9 mouse cellular contexts compared by ENCODE assay signal in genomic region chr16:46497686-46498420, GRCm38 (mm10). TPM values are rescaled to one million over a fixed set of nuclear protein-coding genes. Genes with fewer than 3 reads are reported as not detected.
DNase-seq lines count a peak whose midpoint lies in the region; ATAC-seq and TF ChIP-seq lines count a peak whose summit lies in the region.
"Had no signal": no experiment of that assay in that cellular context is flagged by ENCODE, and none has a peak within 500 bp of the region (broad histone marks: within the 10 kb centered on the region; RNA-seq: fewer than 3 reads in every experiment).

No protein-coding gene starts in this region.

- no peaks in the 10 kb centered on the region for H3K36me3 ChIP-seq in forebrain, embryonic 16.5 days (ENCODE audit: control insufficient read depth, insufficient read depth)
- no peaks in the 10 kb centered on the region for H3K36me3 ChIP-seq in hindbrain, embryonic 15.5 days
- no peaks in the 10 kb centered on the region for H3K36me3 ChIP-seq in myocyte (ENCODE audit: control insufficient read depth, insufficient read depth)

- DNase-seq in heart, adult 18-20 months = peak; percentile 7 to 36
- DNase-seq in heart, postnatal 10 days = no peak
- DNase-seq in left cerebral cortex, postnatal 36 days (ENCODE audit: low spot score in 2 of 2) = peak; percentile 43 to 59
- DNase-seq in spleen, adult 12 weeks (ENCODE audit: low spot score) = no peak

- peaks cover 13% of the 10 kb centered on the region for H3K4me1 ChIP-seq in forebrain, embryonic 16.5 days (replicated peaks; ENCODE audit: control insufficient read depth, insufficient read depth, low read length)
- peaks cover 22% of the 10 kb centered on the region for H3K4me1 ChIP-seq in hindbrain, embryonic 15.5 days (replicated peaks)

- no peak for TF ChIP-seq POLR2A in myocyte (IDR thresholded peaks at IDR 0.05; ENCODE audit: insufficient read length, low read depth)

- H3ac ChIP-seq in myocyte (ENCODE audit: control insufficient read depth, insufficient read length) = no peak overlapping the region

- H3K9ac ChIP-seq in forebrain, embryonic 16.5 days (replicated peaks; ENCODE audit: low read depth, low read length) = peak overlapping the region; percentile 75
- H3K9ac ChIP-seq in hindbrain, embryonic 15.5 days = peak overlapping the region; percentile 96

- H3K27ac ChIP-seq in forebrain, embryonic 16.5 days (ENCODE audit: low read length) = peak overlapping the region; percentile 88
- peak overlapping the region; percentile 90 for H3K27ac ChIP-seq in hindbrain, embryonic 15.5 days (replicated peaks)

- peak overlapping the region; percentile 90 for H3K4me3 ChIP-seq in forebrain, embryonic 16.5 days (replicated peaks; ENCODE audit: low read length)
- H3K4me3 ChIP-seq in hindbrain, embryonic 15.5 days = peak overlapping the region; percentile 99
- H3K4me3 ChIP-seq in myocyte = peak overlapping the region; percentile 43

- intact Hi-C loops in heart, postnatal 10 days (cut with DNase I) = loop anchor here (5.0 to 10.0 kb wide), 3 partner anchors 84 to 656 kb away; partner anchors contain the start of gene Cd96
- intact Hi-C loops in left cerebral cortex, postnatal 36 days (cut with DNase I) = loop anchor here (2.0 to 5.0 kb wide), 3 partner anchors 83 to 1384 kb away; no protein-coding TSS in a partner anchor

- peak; percentile 19 for ATAC-seq in cerebellum, adult (ENCODE audit: insufficient number of reproducible peaks, low FRiP score, low TSS enrichment)
- no peak for ATAC-seq in forebrain, embryonic 16.5 days
- no peak for ATAC-seq in hindbrain, embryonic 15.5 days (ENCODE audit: low FRiP score, low read depth)

- peaks cover 32% of the 10 kb centered on the region for H3K79me2 ChIP-seq in myocyte (ENCODE audit: control insufficient read depth, insufficient read depth)

- no peaks in the 10 kb centered on the region for H3K9me3 ChIP-seq in forebrain, embryonic 16.5 days (ENCODE audit: control insufficient read depth, low read length)
- no peaks in the 10 kb centered on the region for H3K9me3 ChIP-seq in hindbrain, embryonic 15.5 days

- no peaks in the 10 kb centered on the region for H3K27me3 ChIP-seq in forebrain, embryonic 16.5 days (replicated peaks; ENCODE audit: control insufficient read depth, insufficient read depth, low read length)
- H3K27me3 ChIP-seq in hindbrain, embryonic 15.5 days = no peaks in the 10 kb centered on the region
- H3K27me3 ChIP-seq in myocyte (ENCODE audit: control insufficient read depth, insufficient read depth, insufficient read length) = no peaks in the 10 kb centered on the region
- H3K27me3 ChIP-seq: CH12.LX had no signal

- WGBS in forebrain, embryonic 16.5 days = under 1% methylated on average over 32 of the region's 32 CpGs
- WGBS in hindbrain, embryonic 15.5 days = under 1% methylated on average over 32 of the region's 32 CpGs

- peak overlapping the region; percentile 74 for H3K4me2 ChIP-seq in forebrain, embryonic 16.5 days (ENCODE audit: low read length)
- H3K4me2 ChIP-seq in hindbrain, embryonic 15.5 days = peak overlapping the region; percentile 92
- H3K4me2 ChIP-seq in myocyte (ENCODE audit: low read depth) = peak overlapping the region; percentile 99

TF ChIP-seq in myocyte, 11 proteins besides CTCF, POLR2A, EP300 and RAD21:
- TF ChIP-seq POLR2AphosphoS2 (IDR thresholded peaks at IDR 0.05; ENCODE audit: insufficient read length, low read depth) (no peak), USF1 (IDR thresholded peaks at IDR 0.05; ENCODE audit: low read depth) (no peak), SRF (IDR thresholded peaks at IDR 0.05; ENCODE audit: control insufficient read depth, insufficient read length, low read depth) (no peak), MAX (IDR thresholded peaks at IDR 0.05; ENCODE audit: low read depth) (no peak), MYOD1 (IDR thresholded peaks at IDR 0.05; ENCODE audit: control insufficient read depth in 1 of 3, insufficient read length in 2 of 3, low read depth in 2 of 3) (no peak), CEBPB (IDR thresholded peaks at IDR 0.05; ENCODE audit: insufficient read depth, poor library complexity, severe bottlenecking) (no peak), REST (IDR thresholded peaks at IDR 0.05; ENCODE audit: insufficient read depth, insufficient read length) (no peak), MYOG (IDR thresholded peaks at IDR 0.05; ENCODE audit: control insufficient read depth in 1 of 3, insufficient read depth in 1 of 3, insufficient read length in 2 of 3, low read depth in 2 of 3) (no peak), TCF3 (IDR thresholded peaks at IDR 0.05; ENCODE audit: insufficient read length, low read depth) (no peak), E2F4 (IDR thresholded peaks at IDR 0.05; ENCODE audit: insufficient read depth) (no peak), TCF12 (IDR thresholded peaks at IDR 0.05; ENCODE audit: insufficient read depth, poor library complexity, severe bottlenecking) (no peak)
TF ChIP-seq in myocyte: peak in this region for 0.

RNA-seq across cellular contexts. Expression of gene Nectin3, which starts 0.5 kb away (rescaled TPM):
- total RNA-seq in heart, adult 18-20 months (2021) = 1 to 10 TPM; 5.7 to 6.4 TPM
- 10 to 100 TPM; 20.8 to 21.5 TPM for total RNA-seq in heart, postnatal 10 days (2021)
- 20.9 and 21.7 TPM in 2 replicates for polyA plus RNA-seq in forebrain, embryonic 16.5 days (2015; fragmentation: Nextera tagmentation; extraction: Ambion mirVana)
- 28.9 and 35.6 TPM in 2 replicates for polyA plus RNA-seq in hindbrain, embryonic 15.5 days (2015; fragmentation: Nextera tagmentation; extraction: Ambion mirVana)
- 10 to 100 TPM; 57.2 to 60.7 TPM for total RNA-seq in left cerebral cortex, postnatal 36 days (2021)
- 8.1 TPM for polyA plus RNA-seq in myocyte (2012; fragmentation: generic; extraction: Trizol)
- total RNA-seq: CH12.LX had no signal

Comparison
In these comparisons a context has a peak if more than half of its experiments do, and no peak if none do; other contexts are left out.
1. DNase-seq: peak in heart, adult 18-20 months (2 of 2) and left cerebral cortex, postnatal 36 days (2 of 2); none in heart, postnatal 10 days (0 of 2) and spleen, adult 12 weeks (single experiment).
2. H3K4me3 ChIP-seq: peak in every context shown above with its lines; median percentile 99 in hindbrain, embryonic 15.5 days; 90 in forebrain, embryonic 16.5 days; 43 in myocyte.
3. Peak in every context shown above with its lines, with median percentiles within 50 percentile points of each other: H3K4me2 ChIP-seq.